Mouse (Mus musculus): ENCODE data around the gene Wbp1.

- no peak for TF ChIP-seq CTCF (IDR thresholded peaks at IDR 0.05; ENCODE audit: extremely low read depth, insufficient read depth, insufficient read length, insufficient replicate concordance)
- no peak for TF ChIP-seq POLR2A (IDR thresholded peaks at IDR 0.05; ENCODE audit: low read depth, low read length)
Measured at GRCm38 (mm10) chr6:83165026-83165606, 43.8 kb upstream of the Wbp1 start.

All from spleen, adult 2 months (tissue).